Mouse (Mus musculus): ENCODE data around the gene Fzd4.
A peak's percentile ranks its signal among the peaks of the same experiment; 100 is the strongest.

DNA sequence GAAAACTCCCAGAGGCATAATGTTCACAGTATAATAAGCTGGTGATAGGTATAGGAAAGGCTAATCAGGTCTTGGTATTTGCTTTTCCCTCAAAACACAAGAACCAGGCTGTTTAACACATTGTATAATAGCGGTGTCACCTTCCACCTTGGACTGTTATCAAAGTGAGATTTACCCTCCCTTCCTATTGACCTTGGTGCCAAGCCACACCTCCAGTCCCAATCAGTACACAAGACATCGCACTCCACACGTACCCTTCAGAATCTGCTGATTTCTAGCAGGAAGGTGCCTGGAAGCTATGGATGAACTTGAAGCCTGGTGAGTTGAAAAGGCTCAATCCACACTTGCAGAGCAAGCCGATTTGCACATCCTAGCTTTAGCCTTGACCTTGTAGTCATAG is 12.3 kb upstream of the Fzd4 start:
- TF ChIP-seq CTCF (IDR thresholded peaks at IDR 0.05) (no peak), POLR2A (IDR thresholded peaks at IDR 0.05; ENCODE audit: insufficient read depth, low read depth, low read length) (peak; percentile 69; the same call in 1 of the 2 replicates), EP300 (IDR thresholded peaks at IDR 0.05; ENCODE audit: insufficient read depth, low read depth, low read length) (0 out of 2 replicates have a peak, but pooled peaks have one; percentile 68)

Measured in heart, adult 2 months (tissue).